Mouse (Mus musculus) intestine, embryonic 15.5 days (tissue): ENCODE results near the gene Mthfs. TPM values are rescaled to one million over a fixed set of nuclear protein-coding genes. Genes with fewer than 3 reads are reported as not detected.
"Not testable (repeated sequence)": the region's sequence is repeated elsewhere in the genome, so short reads cannot be mapped to it uniquely, and the experiment has no call there.

Source experiments
- ATAC-seq: fragments of 200-750 bp; cut with Nextera tagmentation; 2 replicates; pipeline ENCODE4 v1.8.0; 2017; ENCODE audit warnings: moderate TSS enrichment, moderate library complexity
- H3K27ac ChIP-seq: fragments of 300-500 bp; sonication (generic); 2 replicates; pipeline ENCODE4 v1.5.1; 2015; ENCODE audit warnings: mild to moderate bottlenecking, inconsistent platforms
- H3K27me3 ChIP-seq: fragments of 300-500 bp; sonication (generic); replicated peaks from 2 replicates; pipeline ENCODE4 v1.6.1; 2015; ENCODE audit warnings: inconsistent platforms
- H3K36me3 ChIP-seq: fragments of 300-500 bp; sonication (generic); 2 replicates; pipeline ENCODE4 v1.6.1; 2015; ENCODE audit warnings: inconsistent platforms
- H3K4me1 ChIP-seq: fragments of 300-500 bp; sonication (generic); replicated peaks from 2 replicates; pipeline ENCODE4 v1.6.1; 2015; ENCODE audit warnings: inconsistent platforms
- H3K4me2 ChIP-seq: fragments of 300-500 bp; sonication (generic); replicated peaks from 2 replicates; pipeline ENCODE4 v1.6.1; 2015; ENCODE audit warnings: mild to moderate bottlenecking, inconsistent platforms
- H3K4me3 ChIP-seq: fragments of 300-500 bp; sonication (generic); replicated peaks from 2 replicates; pipeline ENCODE4 v1.5.1; 2015; ENCODE audit warnings: inconsistent platforms
- H3K9ac ChIP-seq: fragments of 300-500 bp; sonication (generic); 2 replicates; pipeline ENCODE4 v1.6.1; 2015; ENCODE audit warnings: inconsistent platforms
- H3K9me3 ChIP-seq: fragments of 300-500 bp; sonication (generic); 2 replicates; pipeline ENCODE4 v1.6.1; 2016; ENCODE audit warnings: inconsistent platforms
- WGBS: fragments of 180-500 bp; shearing (Covaris S2); methylation state at CpG from one replicate; pipeline ENCODE4 v1.1.7; 2015; 5-methylcytosine and 5-hydroxymethylcytosine counted together
- polyA plus RNA-seq: library from polyadenylated mRNA; unstranded; fragments of >200 nt; fragmentation: Nextera tagmentation; extraction: Ambion mirVana; gene quantifications from 2 replicates; pipeline ENCODE4 v1.2.1, GENCODE M21; 2015

The Mthfs gene
- polyA plus RNA-seq: 31.0 and 33.3 TPM in 2 replicates

- not testable (repeated sequence) for H3K27me3 ChIP-seq, H3K4me1 ChIP-seq, H3K36me3 ChIP-seq, H3K9ac ChIP-seq, H3K9me3 ChIP-seq
- H3K27ac ChIP-seq: peak within 1 kb of the TSS; percentile 75
- peak; percentile 58 for ATAC-seq
- 20% methylated on average over 9 of the region's 12 CpGs for WGBS
- H3K4me2 ChIP-seq: peak within 1 kb of the TSS; percentile 50
- H3K4me3 ChIP-seq: peak within 1 kb of the TSS; percentile 22
These were observed at the start of gene Mthfs for GRCm38 (mm10) chr9:89210353-89211064. Gene Mthfs, plus strand, starts transcription at chr9:89210676.

GRCm38 (mm10) chr9:89172539-89172938 is 37.9 kb upstream of the Mthfs start:
- H3K27me3 ChIP-seq, ATAC-seq, H3K4me1 ChIP-seq, H3K9me3 ChIP-seq, H3K9ac ChIP-seq, H3K4me3 ChIP-seq, H3K27ac ChIP-seq, H3K36me3 ChIP-seq, H3K4me2 ChIP-seq: not testable (repeated sequence)

- not testable (repeated sequence) for H3K4me3 ChIP-seq, H3K4me1 ChIP-seq, H3K9me3 ChIP-seq, H3K36me3 ChIP-seq, H3K4me2 ChIP-seq, H3K9ac ChIP-seq, H3K27ac ChIP-seq, H3K27me3 ChIP-seq, ATAC-seq
- WGBS: 30% methylated on average over 3 of the region's 3 CpGs
These were observed 31.6 kb upstream of the Mthfs start for GRCm38 (mm10) chr9:89178833-89179232.

GRCm38 (mm10) chr9:89179469-89179868 is 31.0 kb upstream of the Mthfs start:
- WGBS: 77% methylated on average over 3 of the region's 4 CpGs
- not testable (repeated sequence) for H3K4me3 ChIP-seq

GRCm38 (mm10) chr9:89187006-89187405 is 23.5 kb upstream of the Mthfs start:
- not testable (repeated sequence) for H3K9me3 ChIP-seq, H3K27ac ChIP-seq, H3K27me3 ChIP-seq, H3K9ac ChIP-seq, ATAC-seq, H3K4me1 ChIP-seq, H3K4me3 ChIP-seq, H3K4me2 ChIP-seq, H3K36me3 ChIP-seq
- WGBS: 81% methylated on average over 15 of the region's 15 CpGs

More at GRCm38 (mm10) chr9:89179469-89179868, 31.0 kb upstream of the Mthfs start:
- H3K27ac ChIP-seq, H3K9me3 ChIP-seq, H3K4me1 ChIP-seq, H3K9ac ChIP-seq, ATAC-seq, H3K27me3 ChIP-seq, H3K36me3 ChIP-seq, H3K4me2 ChIP-seq: not testable (repeated sequence)

GRCm38 (mm10) chr9:89195483-89195882 is 15.0 kb upstream of the Mthfs start:
- H3K9ac ChIP-seq, H3K4me3 ChIP-seq, H3K27me3 ChIP-seq, H3K27ac ChIP-seq, H3K36me3 ChIP-seq, H3K4me2 ChIP-seq, ATAC-seq, H3K9me3 ChIP-seq, H3K4me1 ChIP-seq: not testable (repeated sequence)

- not testable (repeated sequence) for H3K9ac ChIP-seq, H3K4me2 ChIP-seq, H3K4me1 ChIP-seq, H3K9me3 ChIP-seq, H3K27ac ChIP-seq, H3K36me3 ChIP-seq, H3K4me3 ChIP-seq, H3K27me3 ChIP-seq
- peak; percentile 85 for ATAC-seq
- WGBS: 44% methylated on average over 1 of the region's 1 CpGs
These were observed 13.0 kb upstream of the Mthfs start for GRCm38 (mm10) chr9:89197509-89197908.

GRCm38 (mm10) chr9:89198349-89198748 is 12.1 kb upstream of the Mthfs start:
- not testable (repeated sequence) for H3K4me3 ChIP-seq, H3K4me2 ChIP-seq, H3K27me3 ChIP-seq, ATAC-seq, H3K9me3 ChIP-seq, H3K36me3 ChIP-seq, H3K27ac ChIP-seq, H3K9ac ChIP-seq, H3K4me1 ChIP-seq
- 81% methylated on average over 3 of the region's 3 CpGs for WGBS

GRCm38 (mm10) chr9:89198969-89199416 is 11.5 kb upstream of the Mthfs start, which contains the start of the genes Bcl2a1b and Gm29094:
Gene Bcl2a1b, plus strand, starts transcription at chr9:89199209.
Gene Gm29094, plus strand, starts transcription at chr9:89199379.
- not testable (repeated sequence) for H3K4me1 ChIP-seq, H3K9ac ChIP-seq, H3K4me3 ChIP-seq, H3K27me3 ChIP-seq, H3K36me3 ChIP-seq, H3K4me2 ChIP-seq, H3K27ac ChIP-seq, H3K9me3 ChIP-seq, ATAC-seq
- 77% methylated on average over 5 of the region's 5 CpGs for WGBS

- H3K4me3 ChIP-seq, H3K27ac ChIP-seq, H3K4me2 ChIP-seq, H3K9ac ChIP-seq, H3K9me3 ChIP-seq, H3K27me3 ChIP-seq, ATAC-seq, H3K36me3 ChIP-seq, H3K4me1 ChIP-seq: not testable (repeated sequence)
These were observed 8.2 kb upstream of the Mthfs start for GRCm38 (mm10) chr9:89202256-89202655.

- not testable (repeated sequence) for H3K27me3 ChIP-seq, H3K4me1 ChIP-seq, H3K9me3 ChIP-seq, ATAC-seq, H3K36me3 ChIP-seq, H3K9ac ChIP-seq, H3K4me3 ChIP-seq, H3K27ac ChIP-seq, H3K4me2 ChIP-seq
- 65% methylated on average over 1 of the region's 1 CpGs for WGBS
These were observed 1.5 kb upstream of the Mthfs start for GRCm38 (mm10) chr9:89208939-89209338.

GRCm38 (mm10) chr9:89211065-89211858 is 786 bp downstream of the Mthfs start:
- peak overlapping the region; percentile 49 for H3K4me2 ChIP-seq
- H3K27me3 ChIP-seq, H3K36me3 ChIP-seq, H3K9me3 ChIP-seq, H3K4me1 ChIP-seq, H3K9ac ChIP-seq: not testable (repeated sequence)
- H3K4me3 ChIP-seq: peak overlapping the region; percentile 22; the same call in 1 of the 2 replicates
- 7% methylated on average over 8 of the region's 44 CpGs for WGBS
- H3K27ac ChIP-seq: peak overlapping the region; percentile 75
- ATAC-seq: peak; percentile 98

GRCm38 (mm10) chr9:89212428-89212827 is 2.0 kb downstream of the Mthfs start:
- not testable (repeated sequence) for H3K4me1 ChIP-seq, H3K9me3 ChIP-seq, H3K4me3 ChIP-seq, H3K9ac ChIP-seq, H3K27ac ChIP-seq, H3K36me3 ChIP-seq, H3K27me3 ChIP-seq, H3K4me2 ChIP-seq
- WGBS: 36% methylated on average over 1 of the region's 1 CpGs
- 0 out of 2 replicates have a peak, but pooled peaks have one; percentile 12 for ATAC-seq
